Mouse (Mus musculus): ENCODE measurements at regions not wholly inside any gene's neighbourhood (a gene's known extent, or its start where the extent isn't known, plus 50 kb on each side); places are given as distances from the start of the nearest gene placed in this dataset.

GRCm38 (mm10) chr10:12174200-12174818 is 694.9 kb downstream of the Utrn start:
- Histone ChIP-seq H3K9ac (ENCODE audit: low read depth, low read length) (no peak overlapping the region), H3K4me2 (replicated peaks; ENCODE audit: low read depth) (no peak overlapping the region), H3K4me1 (replicated peaks; ENCODE audit: control insufficient read depth, insufficient read depth, low read length) (no peaks in the 10 kb centered on the region), H3K4me3 (ENCODE audit: low read depth, low read length) (no peak overlapping the region), H3K27me3 (replicated peaks; ENCODE audit: control insufficient read depth, insufficient read depth, low read length) (no peaks in the 10 kb centered on the region), H3K36me3 (ENCODE audit: control insufficient read depth, insufficient read depth) (no peaks in the 10 kb centered on the region), H3K9me3 (ENCODE audit: control insufficient read depth) (no peaks in the 10 kb centered on the region), H3K27ac (ENCODE audit: low read depth, low read length) (no peak overlapping the region)
- whole genome bisulfite sequencing = 77% methylated on average over 14 of the region's 14 CpGs
- ATAC-seq = no peak
- TF ChIP-seq CTCF (IDR thresholded peaks at IDR 0.05; ENCODE audit: low read depth) = no peak

DNA sequence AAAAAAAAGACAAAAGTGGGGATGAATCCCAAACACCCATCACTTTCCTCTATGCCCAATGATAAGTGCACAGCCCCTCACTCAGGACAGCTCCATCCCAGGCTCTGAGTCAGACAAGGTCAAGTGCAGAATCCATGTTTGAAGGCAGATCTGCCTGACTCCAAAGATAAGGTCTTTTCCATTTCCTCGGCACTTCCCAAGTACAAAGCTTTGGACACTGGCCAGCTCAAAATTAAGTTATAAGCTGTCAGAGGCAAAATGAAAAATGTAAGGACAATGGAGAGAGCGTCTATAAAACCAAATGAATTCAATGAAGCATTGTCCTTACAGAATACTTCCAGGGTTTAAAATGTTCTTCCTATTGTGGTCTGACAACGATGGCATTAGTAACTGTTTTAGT is 694.0 kb downstream of the Utrn start:
- Histone ChIP-seq H3K4me1 (replicated peaks; ENCODE audit: control insufficient read depth, insufficient read depth, low read length) (no peaks in the 10 kb centered on the region), H3K4me2 (replicated peaks; ENCODE audit: low read depth) (no peak overlapping the region), H3K27me3 (replicated peaks; ENCODE audit: control insufficient read depth, insufficient read depth, low read length) (no peaks in the 10 kb centered on the region), H3K4me3 (ENCODE audit: low read depth, low read length) (no peak overlapping the region), H3K36me3 (ENCODE audit: control insufficient read depth, insufficient read depth) (no peaks in the 10 kb centered on the region), H3K27ac (ENCODE audit: low read depth, low read length) (no peak overlapping the region), H3K9ac (ENCODE audit: low read depth, low read length) (no peak overlapping the region), H3K9me3 (ENCODE audit: control insufficient read depth) (no peaks in the 10 kb centered on the region)
- 64% methylated on average over 3 of the region's 3 CpGs for WGBS
- TF ChIP-seq CTCF (IDR thresholded peaks at IDR 0.05; ENCODE audit: low read depth) = no peak
- no peak for ATAC-seq

DNA sequence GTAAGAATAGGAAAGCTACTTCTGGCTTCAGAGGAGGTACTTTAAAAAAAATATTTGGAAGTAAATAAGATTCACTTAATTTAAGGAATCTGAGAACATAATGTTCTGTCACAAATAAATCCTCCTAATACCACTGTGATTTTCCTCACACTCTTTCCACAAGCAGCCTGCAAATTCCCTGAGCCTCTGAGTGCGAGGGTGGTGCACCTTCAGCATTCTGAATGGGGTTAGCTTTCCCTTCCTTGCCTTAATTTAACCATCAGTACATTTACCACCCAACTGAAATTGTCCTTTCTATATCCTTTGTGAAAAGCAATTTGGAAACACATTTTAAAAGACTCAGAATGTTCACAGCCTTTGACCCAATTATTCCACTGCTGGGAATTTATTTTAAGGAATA is 691.7 kb downstream of the Utrn start:
- no peak for ATAC-seq
- no peak overlapping the region for H3K9ac ChIP-seq (ENCODE audit: low read depth, low read length)
- 81% methylated on average over 1 of the region's 1 CpGs for WGBS
- no peak overlapping the region for H3K27ac ChIP-seq (ENCODE audit: low read depth, low read length)
- no peak overlapping the region for H3K4me3 ChIP-seq (ENCODE audit: low read depth, low read length)
- no peaks in the 10 kb centered on the region for H3K9me3 ChIP-seq (ENCODE audit: control insufficient read depth)
- H3K4me2 ChIP-seq (replicated peaks; ENCODE audit: low read depth) = no peak overlapping the region
- H3K36me3 ChIP-seq (ENCODE audit: control insufficient read depth, insufficient read depth) = no peaks in the 10 kb centered on the region
- H3K27me3 ChIP-seq (replicated peaks; ENCODE audit: control insufficient read depth, insufficient read depth, low read length) = no peaks in the 10 kb centered on the region
- H3K4me1 ChIP-seq (replicated peaks; ENCODE audit: control insufficient read depth, insufficient read depth, low read length) = no peaks in the 10 kb centered on the region
- TF ChIP-seq CTCF (IDR thresholded peaks at IDR 0.05; ENCODE audit: low read depth) = no peak

GRCm38 (mm10) chr10:12180965-12181364 is 688.2 kb downstream of the Utrn start:
- TF ChIP-seq CTCF (IDR thresholded peaks at IDR 0.05; ENCODE audit: low read depth) = no peak
- Histone ChIP-seq H3K4me3 (ENCODE audit: low read depth, low read length) (no peak overlapping the region), H3K4me2 (replicated peaks; ENCODE audit: low read depth) (no peak overlapping the region), H3K9ac (ENCODE audit: low read depth, low read length) (no peak overlapping the region), H3K27ac (ENCODE audit: low read depth, low read length) (no peak overlapping the region), H3K4me1 (replicated peaks; ENCODE audit: control insufficient read depth, insufficient read depth, low read length) (no peaks in the 10 kb centered on the region), H3K36me3 (ENCODE audit: control insufficient read depth, insufficient read depth) (no peaks in the 10 kb centered on the region), H3K27me3 (replicated peaks; ENCODE audit: control insufficient read depth, insufficient read depth, low read length) (no peaks in the 10 kb centered on the region), H3K9me3 (ENCODE audit: control insufficient read depth) (no peaks in the 10 kb centered on the region)
- no peak for ATAC-seq
- WGBS = 85% methylated on average over 4 of the region's 4 CpGs

DNA sequence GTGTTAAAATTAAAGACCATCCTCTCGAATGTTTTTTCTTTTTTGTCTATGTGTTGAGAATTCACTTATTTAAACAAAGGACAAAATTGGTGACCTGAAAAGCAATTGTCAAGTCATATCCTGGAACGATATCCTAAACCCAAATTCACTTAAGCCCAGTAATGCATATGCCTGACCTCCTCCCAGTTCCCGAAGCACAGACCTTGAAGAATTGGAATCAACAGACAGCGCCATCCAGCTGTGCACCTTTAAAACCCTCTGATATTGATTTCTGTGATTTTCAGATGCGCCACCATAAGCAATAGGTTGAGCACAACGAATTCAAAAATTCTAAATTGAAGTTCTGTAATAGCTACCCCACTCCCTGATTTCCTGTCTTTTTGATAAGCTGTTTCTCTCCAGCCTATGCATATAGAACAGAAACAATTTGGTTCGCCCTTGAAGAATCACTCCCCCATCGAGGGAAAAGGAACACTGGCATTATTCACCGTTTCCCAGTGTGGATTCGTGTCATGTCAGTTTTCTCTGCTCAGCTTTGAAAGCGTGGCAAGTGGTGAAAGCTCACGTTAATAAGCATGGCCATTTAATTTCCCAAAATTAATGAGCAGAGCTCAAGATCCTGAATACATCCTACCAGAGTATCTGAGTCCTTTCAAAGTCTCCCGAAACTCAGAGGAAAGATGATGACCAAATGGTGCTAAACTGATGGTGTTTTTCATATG is 682.1 kb downstream of the Utrn start:
- TF ChIP-seq CTCF (IDR thresholded peaks at IDR 0.05; ENCODE audit: low read depth) = no peak
- H3K36me3 ChIP-seq (ENCODE audit: control insufficient read depth, insufficient read depth) = no peaks in the 10 kb centered on the region
- H3K9ac ChIP-seq (ENCODE audit: low read depth, low read length) = no peak overlapping the region
- ATAC-seq = no peak
- WGBS = 85% methylated on average over 13 of the region's 13 CpGs
- no peak overlapping the region for H3K4me3 ChIP-seq (ENCODE audit: low read depth, low read length)
- no peak overlapping the region for H3K4me2 ChIP-seq (replicated peaks; ENCODE audit: low read depth)
- H3K27ac ChIP-seq (ENCODE audit: low read depth, low read length) = no peak overlapping the region
- no peaks in the 10 kb centered on the region for H3K4me1 ChIP-seq (replicated peaks; ENCODE audit: control insufficient read depth, insufficient read depth, low read length)
- H3K27me3 ChIP-seq (replicated peaks; ENCODE audit: control insufficient read depth, insufficient read depth, low read length) = no peaks in the 10 kb centered on the region
- H3K9me3 ChIP-seq (ENCODE audit: control insufficient read depth) = no peaks in the 10 kb centered on the region

DNA sequence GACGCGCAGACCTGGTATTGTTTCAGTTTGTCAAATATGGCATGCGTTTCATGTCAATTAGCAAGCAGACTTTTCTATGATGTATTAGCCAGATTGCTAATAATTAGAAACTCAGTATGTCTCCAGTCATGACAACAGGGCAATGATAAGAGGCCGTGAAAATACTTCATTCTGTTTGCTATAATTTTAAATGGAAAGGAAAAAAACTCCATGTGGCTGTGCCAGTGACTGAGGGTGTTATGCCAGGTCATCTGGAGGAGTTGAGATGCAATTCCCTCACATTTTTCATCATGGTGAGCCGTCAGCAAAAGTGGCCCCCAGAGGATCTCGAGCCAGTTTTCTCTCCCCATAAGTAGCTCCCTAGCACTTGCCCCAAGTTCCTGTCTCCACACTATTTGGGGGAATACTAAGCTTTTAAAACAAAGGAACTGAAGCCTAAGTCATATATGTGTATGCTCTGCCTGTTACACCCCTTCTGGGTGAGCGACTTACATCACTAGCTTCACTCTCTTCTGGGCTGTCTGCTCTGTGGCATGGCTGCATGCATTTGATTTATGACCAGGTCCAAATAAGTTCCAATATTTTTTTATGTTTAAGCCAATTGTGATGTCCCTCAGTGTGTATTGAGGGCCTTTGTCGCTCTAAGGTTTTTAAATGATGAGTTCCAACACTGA is 681.4 kb downstream of the Utrn start:
- H3K4me1 ChIP-seq (replicated peaks; ENCODE audit: control insufficient read depth, insufficient read depth, low read length) = no peaks in the 10 kb centered on the region
- no peak for TF ChIP-seq CTCF (IDR thresholded peaks at IDR 0.05; ENCODE audit: low read depth)
- H3K4me2 ChIP-seq (replicated peaks; ENCODE audit: low read depth) = no peak overlapping the region
- H3K27ac ChIP-seq (ENCODE audit: low read depth, low read length) = no peak overlapping the region
- no peak overlapping the region for H3K4me3 ChIP-seq (ENCODE audit: low read depth, low read length)
- 83% methylated on average over 8 of the region's 8 CpGs for WGBS
- ATAC-seq = no peak
- H3K9ac ChIP-seq (ENCODE audit: low read depth, low read length) = no peak overlapping the region
- no peaks in the 10 kb centered on the region for H3K9me3 ChIP-seq (ENCODE audit: control insufficient read depth)
- no peaks in the 10 kb centered on the region for H3K27me3 ChIP-seq (replicated peaks; ENCODE audit: control insufficient read depth, insufficient read depth, low read length)
- H3K36me3 ChIP-seq (ENCODE audit: control insufficient read depth, insufficient read depth) = no peaks in the 10 kb centered on the region
